Mouse (Mus musculus): ENCODE data around the gene Gm11937. TPM values are rescaled to one million over a fixed set of nuclear protein-coding genes. Genes with fewer than 3 reads are reported as not detected.

Gm11937 gene
- polyA plus RNA-seq, 1 experiment from 2014 or later, result not detected

- no peak within 1 kb of the TSS for H3K27ac ChIP-seq (ENCODE audit: low read depth, low read length)
- no peak for TF ChIP-seq CTCF (IDR thresholded peaks at IDR 0.05; ENCODE audit: low read depth)
- no peaks in the 10 kb centered on the region for H3K9me3 ChIP-seq (ENCODE audit: control insufficient read depth)
- H3K9ac ChIP-seq (ENCODE audit: low read depth, low read length), result no peak within 1 kb of the TSS
- H3K27me3 ChIP-seq (replicated peaks; ENCODE audit: control insufficient read depth, insufficient read depth, low read length), result no peaks in the 10 kb centered on the region
- no peaks in the 10 kb centered on the region for H3K36me3 ChIP-seq (ENCODE audit: control insufficient read depth, insufficient read depth)
- H3K4me2 ChIP-seq (replicated peaks; ENCODE audit: low read depth), result no peak within 1 kb of the TSS
- ATAC-seq, result no peak
- H3K4me1 ChIP-seq (replicated peaks; ENCODE audit: control insufficient read depth, insufficient read depth, low read length), result no peaks in the 10 kb centered on the region
- H3K4me3 ChIP-seq (ENCODE audit: low read depth, low read length), result no peak within 1 kb of the TSS
- 79% methylated on average over 3 of the region's 6 CpGs for WGBS
Measured at GRCm38 (mm10) chr11:99590981-99591380, 19.0 kb downstream of the Gm11937 start, which contains the start of gene Krtap1-3. Gene Krtap1-3, minus strand, starts transcription at chr11:99591339.

GRCm38 (mm10) chr11:99585096-99585495 is 24.9 kb downstream of the Gm11937 start:
- H3K4me1 ChIP-seq (replicated peaks; ENCODE audit: control insufficient read depth, insufficient read depth, low read length), result no peaks in the 10 kb centered on the region
- H3K9me3 ChIP-seq (ENCODE audit: control insufficient read depth), result no peaks in the 10 kb centered on the region
- 77% methylated on average over 7 of the region's 7 CpGs for WGBS
- H3K4me2 ChIP-seq (replicated peaks; ENCODE audit: low read depth), result no peak overlapping the region
- no peak for ATAC-seq
- no peaks in the 10 kb centered on the region for H3K27me3 ChIP-seq (replicated peaks; ENCODE audit: control insufficient read depth, insufficient read depth, low read length)
- TF ChIP-seq CTCF (IDR thresholded peaks at IDR 0.05; ENCODE audit: low read depth), result no peak
- no peak overlapping the region for H3K27ac ChIP-seq (ENCODE audit: low read depth, low read length)
- no peak overlapping the region for H3K4me3 ChIP-seq (ENCODE audit: low read depth, low read length)
- H3K9ac ChIP-seq (ENCODE audit: low read depth, low read length), result no peak overlapping the region
- no peaks in the 10 kb centered on the region for H3K36me3 ChIP-seq (ENCODE audit: control insufficient read depth, insufficient read depth)

DNA sequence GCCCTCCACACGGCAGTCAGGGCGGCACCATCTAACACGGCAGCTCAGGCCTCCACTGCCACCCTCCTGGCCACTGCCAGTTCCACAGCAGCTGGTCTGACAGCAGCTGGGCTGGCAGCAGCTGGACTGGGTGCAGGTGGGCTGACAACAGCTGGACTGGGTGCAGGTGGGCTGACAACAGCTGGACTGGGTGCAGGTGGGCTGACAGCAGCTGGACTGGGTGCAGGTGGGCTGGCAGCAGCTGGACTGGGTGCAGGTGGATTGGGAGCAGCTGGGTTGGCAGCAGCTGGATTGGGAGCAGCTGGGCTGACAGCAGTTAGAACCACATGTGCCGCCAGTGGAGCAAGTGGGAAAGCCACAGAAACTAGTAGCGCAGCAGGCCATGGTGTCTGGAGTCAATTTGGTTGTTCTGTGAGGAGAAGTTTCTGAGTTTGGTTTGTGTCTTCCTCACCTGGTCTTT is 26.7 kb downstream of the Gm11937 start, which contains the start of gene Krtap1-4:
Krtap1-4 (minus strand) TSS at position 410 of the 460 bp plus-strand sequence.
- no peak for TF ChIP-seq CTCF (IDR thresholded peaks at IDR 0.05; ENCODE audit: low read depth)
- no peak within 1 kb of the TSS for H3K9ac ChIP-seq (ENCODE audit: low read depth, low read length)
- no peak within 1 kb of the TSS for H3K4me3 ChIP-seq (ENCODE audit: low read depth, low read length)
- no peaks in the 10 kb centered on the region for H3K9me3 ChIP-seq (ENCODE audit: control insufficient read depth)
- H3K27me3 ChIP-seq (replicated peaks; ENCODE audit: control insufficient read depth, insufficient read depth, low read length), result no peaks in the 10 kb centered on the region
- no peak within 1 kb of the TSS for H3K4me2 ChIP-seq (replicated peaks; ENCODE audit: low read depth)
- no peaks in the 10 kb centered on the region for H3K4me1 ChIP-seq (replicated peaks; ENCODE audit: control insufficient read depth, insufficient read depth, low read length)
- 83% methylated on average over 5 of the region's 5 CpGs for WGBS
- no peak within 1 kb of the TSS for H3K27ac ChIP-seq (ENCODE audit: low read depth, low read length)
- no peak for ATAC-seq
- no peaks in the 10 kb centered on the region for H3K36me3 ChIP-seq (ENCODE audit: control insufficient read depth, insufficient read depth)

- no peaks in the 10 kb centered on the region for H3K4me1 ChIP-seq (replicated peaks; ENCODE audit: control insufficient read depth, insufficient read depth, low read length)
- 84% methylated on average over 6 of the region's 6 CpGs for WGBS
- no peak overlapping the region for H3K4me2 ChIP-seq (replicated peaks; ENCODE audit: low read depth)
- no peaks in the 10 kb centered on the region for H3K27me3 ChIP-seq (replicated peaks; ENCODE audit: control insufficient read depth, insufficient read depth, low read length)
- no peak for TF ChIP-seq CTCF (IDR thresholded peaks at IDR 0.05; ENCODE audit: low read depth)
- no peak overlapping the region for H3K27ac ChIP-seq (ENCODE audit: low read depth, low read length)
- no peaks in the 10 kb centered on the region for H3K9me3 ChIP-seq (ENCODE audit: control insufficient read depth)
- H3K4me3 ChIP-seq (ENCODE audit: low read depth, low read length), result no peak overlapping the region
- no peak for ATAC-seq
- no peaks in the 10 kb centered on the region for H3K36me3 ChIP-seq (ENCODE audit: control insufficient read depth, insufficient read depth)
- no peak overlapping the region for H3K9ac ChIP-seq (ENCODE audit: low read depth, low read length)
Measured at GRCm38 (mm10) chr11:99581564-99581963, 28.4 kb downstream of the Gm11937 start.

GRCm38 (mm10) chr11:99581051-99581450 is 28.9 kb downstream of the Gm11937 start:
- H3K4me2 ChIP-seq (replicated peaks; ENCODE audit: low read depth), result no peak overlapping the region
- H3K4me3 ChIP-seq (ENCODE audit: low read depth, low read length), result no peak overlapping the region
- no peaks in the 10 kb centered on the region for H3K4me1 ChIP-seq (replicated peaks; ENCODE audit: control insufficient read depth, insufficient read depth, low read length)
- H3K36me3 ChIP-seq (ENCODE audit: control insufficient read depth, insufficient read depth), result no peaks in the 10 kb centered on the region
- no peak for TF ChIP-seq CTCF (IDR thresholded peaks at IDR 0.05; ENCODE audit: low read depth)
- WGBS, result 96% methylated on average over 5 of the region's 5 CpGs
- H3K27me3 ChIP-seq (replicated peaks; ENCODE audit: control insufficient read depth, insufficient read depth, low read length), result no peaks in the 10 kb centered on the region
- no peak for ATAC-seq
- no peaks in the 10 kb centered on the region for H3K9me3 ChIP-seq (ENCODE audit: control insufficient read depth)
- H3K9ac ChIP-seq (ENCODE audit: low read depth, low read length), result no peak overlapping the region
- no peak overlapping the region for H3K27ac ChIP-seq (ENCODE audit: low read depth, low read length)

DNA sequence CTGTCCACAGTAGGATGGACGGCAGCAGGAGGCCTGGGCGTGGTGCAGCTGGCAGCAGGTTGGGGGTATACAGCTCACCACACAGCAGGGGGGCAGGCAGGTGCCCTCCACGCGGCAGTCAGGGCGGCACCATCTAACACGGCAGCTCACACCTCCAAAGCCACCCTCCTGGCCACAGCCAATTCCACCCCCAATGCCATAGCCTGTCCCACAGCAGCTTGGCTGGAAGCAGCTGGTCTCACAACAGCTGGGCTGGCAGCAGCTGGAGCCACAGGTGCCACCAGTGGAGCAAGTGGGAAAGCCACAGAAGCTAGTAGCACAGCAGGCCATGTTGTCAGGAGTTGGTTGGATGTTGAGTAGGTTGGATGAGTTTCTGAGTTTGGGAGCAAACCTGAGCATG is 29.4 kb downstream of the Gm11937 start, which contains the start of gene Krtap1-5:
Krtap1-5 (minus strand) TSS at position 381 of the 400 bp plus-strand sequence.
- no peak for TF ChIP-seq CTCF (IDR thresholded peaks at IDR 0.05; ENCODE audit: low read depth)
- ATAC-seq, result no peak

More for the DNA sequence above, 29.4 kb downstream of the Gm11937 start, which contains the start of gene Krtap1-5:
- no peaks in the 10 kb centered on the region for H3K4me1 ChIP-seq (replicated peaks; ENCODE audit: control insufficient read depth, insufficient read depth, low read length)
- no peak within 1 kb of the TSS for H3K4me2 ChIP-seq (replicated peaks; ENCODE audit: low read depth)
- no peaks in the 10 kb centered on the region for H3K36me3 ChIP-seq (ENCODE audit: control insufficient read depth, insufficient read depth)
- no peak within 1 kb of the TSS for H3K9ac ChIP-seq (ENCODE audit: low read depth, low read length)
- H3K9me3 ChIP-seq (ENCODE audit: control insufficient read depth), result no peaks in the 10 kb centered on the region
- no peaks in the 10 kb centered on the region for H3K27me3 ChIP-seq (replicated peaks; ENCODE audit: control insufficient read depth, insufficient read depth, low read length)
- WGBS, result 77% methylated on average over 6 of the region's 6 CpGs
- H3K4me3 ChIP-seq (ENCODE audit: low read depth, low read length), result no peak within 1 kb of the TSS
- H3K27ac ChIP-seq (ENCODE audit: low read depth, low read length), result no peak within 1 kb of the TSS
